Mouse (Mus musculus): ENCODE results near the gene Spata32. TPM values are rescaled to one million over a fixed set of nuclear protein-coding genes. Genes with fewer than 3 reads are reported as not detected.
A peak's percentile ranks its signal among the peaks of the same experiment; 100 is the strongest.

Gene Spata32
- polyA plus RNA-seq, 1 experiment from 2014 or later: not detected

DNA sequence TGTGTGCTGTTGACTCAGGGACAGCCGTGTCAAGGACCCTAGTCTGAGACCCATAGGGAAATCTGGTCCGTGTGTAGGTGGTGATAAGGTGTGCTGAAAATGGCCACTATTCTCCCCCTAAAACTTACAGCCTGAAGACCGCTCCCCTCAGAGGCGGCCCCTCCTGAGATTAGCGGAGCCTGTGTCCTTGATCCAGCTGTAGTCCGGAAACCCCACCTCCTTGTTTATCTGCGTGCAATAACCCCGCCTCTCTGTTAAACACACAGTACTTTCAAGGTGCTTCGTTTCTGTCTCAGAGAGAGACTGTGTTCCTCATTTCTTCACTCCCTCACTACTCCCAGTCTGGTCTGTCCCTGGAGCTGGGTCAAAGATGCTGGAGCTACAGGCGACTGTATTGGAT is 53.8 kb downstream of the Spata32 start:
- no peaks in the 10 kb centered on the region for H3K4me1 ChIP-seq (replicated peaks; ENCODE audit: insufficient read depth, low read length)
- H3K9me3 ChIP-seq (replicated peaks; ENCODE audit: low read length): no peaks in the 10 kb centered on the region
- H3K27me3 ChIP-seq (ENCODE audit: insufficient read depth, low read length): no peaks in the 10 kb centered on the region
- no peak overlapping the region for H3K9ac ChIP-seq (ENCODE audit: low read depth, low read length)
- no peaks in the 10 kb centered on the region for H3K36me3 ChIP-seq (ENCODE audit: insufficient read depth, low read length)
- WGBS: 29% methylated on average over 10 of the region's 10 CpGs
- no peak overlapping the region for H3K4me2 ChIP-seq (ENCODE audit: low read length)
- ATAC-seq (replicated peaks; ENCODE audit: low FRiP score, low read depth) (no peak), DNase-seq (ENCODE audit: low spot score) (no peak)
- no peak for TF ChIP-seq CTCF (IDR thresholded peaks at IDR 0.05; ENCODE audit: low read depth)
- no peak overlapping the region for H3K27ac ChIP-seq
- no peak overlapping the region for H3K4me3 ChIP-seq (replicated peaks; ENCODE audit: low read depth, low read length)

- Histone ChIP-seq H3K4me1 (replicated peaks; ENCODE audit: insufficient read depth, low read length) (no peaks in the 10 kb centered on the region; the same call in 1 of the 2 replicates), H3K9ac (ENCODE audit: low read depth, low read length) (no peak overlapping the region), H3K4me2 (ENCODE audit: low read length) (no peak overlapping the region), H3K27ac (no peak overlapping the region), H3K27me3 (ENCODE audit: insufficient read depth, low read length) (no peaks in the 10 kb centered on the region), H3K9me3 (replicated peaks; ENCODE audit: low read length) (no peaks in the 10 kb centered on the region), H3K4me3 (replicated peaks; ENCODE audit: low read depth, low read length) (no peak overlapping the region), H3K36me3 (ENCODE audit: insufficient read depth, low read length) (no peaks in the 10 kb centered on the region)
- 90% methylated on average over 5 of the region's 5 CpGs for WGBS
- no peak for ATAC-seq (replicated peaks; ENCODE audit: low FRiP score, low read depth)
- peak; percentile 64 for TF ChIP-seq CTCF (IDR thresholded peaks at IDR 0.05; ENCODE audit: low read depth)
- DNase-seq (ENCODE audit: low spot score): no peak
These were observed 56.1 kb downstream of the Spata32 start for GRCm38 (mm10) chr11:103162132-103162531.

- H3K9ac ChIP-seq (ENCODE audit: low read depth, low read length): no peak overlapping the region
- H3K4me3 ChIP-seq (replicated peaks; ENCODE audit: low read depth, low read length): no peak overlapping the region
- H3K27me3 ChIP-seq (ENCODE audit: insufficient read depth, low read length): no peaks in the 10 kb centered on the region
- H3K9me3 ChIP-seq (replicated peaks; ENCODE audit: low read length): no peaks in the 10 kb centered on the region
- no peak; the same call in 1 of the 2 replicates for TF ChIP-seq CTCF (IDR thresholded peaks at IDR 0.05; ENCODE audit: low read depth)
- no peak overlapping the region for H3K27ac ChIP-seq
- no peaks in the 10 kb centered on the region; the same call in 1 of the 2 replicates for H3K4me1 ChIP-seq (replicated peaks; ENCODE audit: insufficient read depth, low read length)
- DNase-seq (ENCODE audit: low spot score) (no peak), ATAC-seq (replicated peaks; ENCODE audit: low FRiP score, low read depth) (no peak)
- H3K36me3 ChIP-seq (ENCODE audit: insufficient read depth, low read length): no peaks in the 10 kb centered on the region
- H3K4me2 ChIP-seq (ENCODE audit: low read length): no peak overlapping the region
- WGBS: 78% methylated on average over 7 of the region's 7 CpGs
These were observed 56.8 kb downstream of the Spata32 start for GRCm38 (mm10) chr11:103161449-103161848.

- DNase-seq (ENCODE audit: low spot score) (no peak), ATAC-seq (replicated peaks; ENCODE audit: low FRiP score, low read depth) (no peak)
- no peak overlapping the region for H3K9ac ChIP-seq (ENCODE audit: low read depth, low read length)
- H3K4me1 ChIP-seq (replicated peaks; ENCODE audit: insufficient read depth, low read length): no peaks in the 10 kb centered on the region; the same call in 1 of the 2 replicates
- H3K36me3 ChIP-seq (ENCODE audit: insufficient read depth, low read length): no peaks in the 10 kb centered on the region
- no peak overlapping the region for H3K4me2 ChIP-seq (ENCODE audit: low read length)
- H3K27ac ChIP-seq: no peak overlapping the region
- H3K9me3 ChIP-seq (replicated peaks; ENCODE audit: low read length): no peaks in the 10 kb centered on the region
- H3K4me3 ChIP-seq (replicated peaks; ENCODE audit: low read depth, low read length): no peak overlapping the region
- TF ChIP-seq CTCF (IDR thresholded peaks at IDR 0.05; ENCODE audit: low read depth): no peak
- no peaks in the 10 kb centered on the region for H3K27me3 ChIP-seq (ENCODE audit: insufficient read depth, low read length)
- WGBS: 86% methylated on average over 11 of the region's 11 CpGs
These were observed 57.5 kb downstream of the Spata32 start for GRCm38 (mm10) chr11:103160738-103161137.

DNA sequence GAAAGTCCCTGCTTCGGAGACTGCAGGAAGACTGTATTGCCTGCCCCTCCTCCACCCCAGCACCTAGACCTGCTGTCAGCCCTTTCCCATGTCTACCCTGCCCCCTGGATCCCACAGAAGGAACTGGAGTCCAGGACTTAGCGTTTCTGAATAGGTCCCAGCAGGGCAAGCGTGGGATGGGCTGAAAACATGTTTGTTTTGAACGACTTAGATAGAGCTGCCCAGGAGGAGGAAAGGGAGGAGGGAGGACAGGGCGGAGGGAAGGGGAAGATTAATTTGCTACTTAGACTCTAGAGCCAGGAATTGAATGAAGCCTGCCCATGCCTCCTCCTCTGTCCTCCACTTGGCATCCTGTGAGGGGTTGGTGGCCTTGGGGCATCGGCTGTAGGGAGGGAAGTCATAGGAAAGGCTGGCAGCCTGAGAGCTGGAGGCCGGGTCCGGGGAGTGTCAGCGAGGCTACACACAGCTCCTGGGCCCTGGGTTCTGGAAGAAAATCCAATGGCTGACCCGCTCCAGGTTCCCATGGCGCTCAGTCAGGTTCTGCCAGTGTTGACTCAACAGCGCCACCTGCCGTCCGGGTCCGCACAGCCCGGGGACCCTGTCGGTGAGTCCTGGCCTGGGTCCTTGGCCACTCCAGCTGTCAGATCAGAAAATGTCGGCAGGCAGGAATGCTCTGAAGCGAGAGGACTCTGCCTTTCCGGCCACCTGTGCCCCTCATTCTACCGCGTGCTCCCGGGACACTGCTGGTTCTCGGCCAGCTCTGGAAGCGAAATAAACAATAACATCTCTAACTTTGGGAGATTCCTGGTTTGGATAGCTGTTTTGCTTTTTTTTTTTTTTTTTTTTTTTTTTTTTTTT is 59.4 kb downstream of the Spata32 start:
- DNase-seq (ENCODE audit: low spot score) (peak; percentile 96), ATAC-seq (replicated peaks; ENCODE audit: low FRiP score, low read depth) (peak; percentile 94)
- H3K9ac ChIP-seq (ENCODE audit: low read depth, low read length): no peak overlapping the region
- WGBS: under 1% methylated on average over 25 of the region's 25 CpGs
- no peaks in the 10 kb centered on the region; the same call in 1 of the 2 replicates for H3K4me1 ChIP-seq (replicated peaks; ENCODE audit: insufficient read depth, low read length)
- no peaks in the 10 kb centered on the region for H3K36me3 ChIP-seq (ENCODE audit: insufficient read depth, low read length)
- H3K9me3 ChIP-seq (replicated peaks; ENCODE audit: low read length): no peaks in the 10 kb centered on the region
- TF ChIP-seq CTCF (IDR thresholded peaks at IDR 0.05; ENCODE audit: low read depth): peak; percentile 97
- H3K27me3 ChIP-seq (ENCODE audit: insufficient read depth, low read length): no peaks in the 10 kb centered on the region
- H3K27ac ChIP-seq: peak overlapping the region; percentile 66
- peak overlapping the region; percentile 23 for H3K4me3 ChIP-seq (replicated peaks; ENCODE audit: low read depth, low read length)
- peak overlapping the region; percentile 52 for H3K4me2 ChIP-seq (ENCODE audit: low read length)

Other genes starting within 250 kb of the Spata32 start
- gene Nmt1, start 190.2 kb downstream of the Spata32 start, polyA plus RNA-seq (2015; fragmentation: Nextera tagmentation; extraction: Ambion mirVana): 60.3 and 60.7 TPM in 2 replicates
- 103 and 106 TPM in 2 replicates for gene Dcakd, start 190.1 kb downstream of the Spata32 start, polyA plus RNA-seq (2015; fragmentation: Nextera tagmentation; extraction: Ambion mirVana)
- gene Plcd3, start 116.8 kb downstream of the Spata32 start, polyA plus RNA-seq (2015; fragmentation: Nextera tagmentation; extraction: Ambion mirVana): 4.2 and 5.6 TPM in 2 replicates
- 36.6 and 39.7 TPM in 2 replicates for gene Acbd4, start 116.8 kb downstream of the Spata32 start, polyA plus RNA-seq (2015; fragmentation: Nextera tagmentation; extraction: Ambion mirVana)
- gene Hexim1, start 102.2 kb downstream of the Spata32 start, polyA plus RNA-seq (2015; fragmentation: Nextera tagmentation; extraction: Ambion mirVana): 6.5 and 6.8 TPM in 2 replicates
- 6.5 and 6.9 TPM in 2 replicates for gene Hexim2, start 86.0 kb downstream of the Spata32 start, polyA plus RNA-seq (2015; fragmentation: Nextera tagmentation; extraction: Ambion mirVana)
- gene Fmnl1, start 47.3 kb downstream of the Spata32 start, polyA plus RNA-seq (2015; fragmentation: Nextera tagmentation; extraction: Ambion mirVana): 2.6 and 3.4 TPM in 2 replicates
- gene 1700023F06Rik, start 9.9 kb downstream of the Spata32 start, polyA plus RNA-seq (2015; fragmentation: Nextera tagmentation; extraction: Ambion mirVana): 0.37 and 0.47 TPM in 2 replicates
- 3.2 and 3.8 TPM in 2 replicates for gene Map3k14, start 49.0 kb upstream of the Spata32 start, polyA plus RNA-seq (2015; fragmentation: Nextera tagmentation; extraction: Ambion mirVana)
- gene Arhgap27, start 145.3 kb upstream of the Spata32 start, polyA plus RNA-seq (2015; fragmentation: Nextera tagmentation; extraction: Ambion mirVana): 15.9 and 16.6 TPM in 2 replicates
- gene Plekhm1, start 194.3 kb upstream of the Spata32 start, polyA plus RNA-seq (2015; fragmentation: Nextera tagmentation; extraction: Ambion mirVana): 5.4 and 6.1 TPM in 2 replicates